Mouse (Mus musculus): ENCODE measurements around the gene Sorbs1.

Gene Sorbs1

DNA sequence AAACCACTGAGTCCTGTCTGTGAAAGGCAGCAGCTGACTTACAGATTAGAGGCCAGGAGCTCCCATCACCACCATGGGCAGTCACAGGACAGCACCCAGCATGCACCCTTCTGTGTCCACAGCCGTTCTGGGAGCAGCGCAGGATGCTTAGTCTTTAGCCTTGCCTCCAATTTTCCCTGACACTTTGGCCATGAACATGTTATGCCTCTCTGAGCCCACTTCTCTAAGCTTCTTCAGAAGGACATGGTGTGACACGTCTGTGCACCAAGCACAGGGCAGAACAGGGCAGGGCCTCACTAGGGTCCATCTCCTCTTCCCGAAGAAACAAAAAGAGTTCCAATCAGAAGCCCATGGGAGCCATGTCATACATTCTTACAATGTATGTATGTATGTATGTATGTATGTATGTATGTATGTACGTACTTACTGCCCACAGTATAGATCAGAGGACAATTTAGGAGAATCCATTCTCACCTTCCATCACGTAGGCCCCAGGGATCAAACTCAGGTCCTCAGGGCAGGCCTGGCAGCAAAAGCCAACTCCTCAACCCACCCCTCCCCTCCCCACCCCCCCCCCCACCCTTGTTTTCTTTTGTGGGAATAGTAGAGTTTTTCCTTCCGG, 266.8 kb downstream of the Sorbs1 start:
- ATAC-seq (ENCODE audit: insufficient number of reproducible peaks, low FRiP score, low TSS enrichment) = no peak
